Mouse (Mus musculus): ENCODE measurements around the gene Smurf1.

GRCm38 (mm10) chr5:144913361-144913760 lies 52.3 kb downstream of the Smurf1 start:
- TF ChIP-seq POLR2A (IDR thresholded peaks at IDR 0.05; ENCODE audit: borderline replicate concordance, control insufficient read depth, low read depth, low read length) (no peak), CTCF (IDR thresholded peaks at IDR 0.05; ENCODE audit: control insufficient read depth, insufficient read depth, low read length) (no peak)
